Mouse (Mus musculus) stomach, adult 2 months (tissue): ENCODE measurements around the gene Olfr298. TPM values are rescaled to one million over a fixed set of nuclear protein-coding genes. Genes with fewer than 3 reads are reported as not detected.

Source experiments
- polyA plus RNA-seq: library from polyadenylated mRNA; depleted of rRNA; stranded (reverse); fragments of >200 nt; gene quantifications from 2 replicates; pipeline ENCODE4 v1.2.3, GENCODE M21; 2012; rRNA removed

Olfr298 gene
- polyA plus RNA-seq = not detected in 2 replicates

GRCm38 (mm10) chr7:86492384-86492783 is at the start of gene Olfr298:
Olfr298 (minus strand) TSS chr7:86492484.

GRCm38 (mm10) chr7:86519668-86520067 is 27.4 kb upstream of the Olfr298 start, which contains the start of gene Olfr297:
Olfr297 (plus strand) TSS chr7:86519968.

GRCm38 (mm10) chr7:86459621-86460020 is 32.7 kb downstream of the Olfr298 start, which contains the start of gene Olfr299:
Olfr299 (plus strand) TSS chr7:86459921.

Other genes starting within 250 kb of the Olfr298 start
- gene Vmn2r76, start 246.2 kb downstream of the Olfr298 start, polyA plus RNA-seq = not detected in 2 replicates
- not detected in 2 replicates for gene Olfr310, start 215.3 kb downstream of the Olfr298 start, polyA plus RNA-seq
- gene Olfr309, start 178.8 kb downstream of the Olfr298 start, polyA plus RNA-seq = not detected in 2 replicates
- not detected in 2 replicates for gene Olfr308, start 166.9 kb downstream of the Olfr298 start, polyA plus RNA-seq
- not detected in 2 replicates for gene Olfr307, start 154.9 kb downstream of the Olfr298 start, polyA plus RNA-seq
- gene Olfr305, start 125.6 kb downstream of the Olfr298 start, polyA plus RNA-seq = not detected in 2 replicates
- not detected in 2 replicates for gene Olfr304, start 105.8 kb downstream of the Olfr298 start, polyA plus RNA-seq
- gene Olfr303, start 94.7 kb downstream of the Olfr298 start, polyA plus RNA-seq = not detected in 2 replicates
- gene Olfr301, start 88.6 kb downstream of the Olfr298 start, polyA plus RNA-seq = not detected in 2 replicates
- not detected in 2 replicates for gene Olfr299, start 32.6 kb downstream of the Olfr298 start, polyA plus RNA-seq
- gene Olfr297, start 27.5 kb upstream of the Olfr298 start, polyA plus RNA-seq = not detected in 2 replicates
- not detected in 2 replicates for gene Olfr295, start 91.4 kb upstream of the Olfr298 start, polyA plus RNA-seq
- not detected in 2 replicates for gene Olfr294, start 124.2 kb upstream of the Olfr298 start, polyA plus RNA-seq
- not detected in 2 replicates for gene Olfr293, start 156.6 kb upstream of the Olfr298 start, polyA plus RNA-seq
- gene Olfr292, start 195.8 kb upstream of the Olfr298 start, polyA plus RNA-seq = not detected in 2 replicates